Mouse (Mus musculus) stomach, embryonic 15.5 days (tissue): ENCODE results near the gene Ccn6. TPM values are rescaled to one million over a fixed set of nuclear protein-coding genes. Genes with fewer than 3 reads are reported as not detected.

ENCODE experiments used
- ATAC-seq: fragments of 200-750 bp; cut with Nextera tagmentation; 2 replicates; pipeline ENCODE4 v1.8.0; 2017; ENCODE audit warnings: low read depth, moderate number of reproducible peaks, moderate TSS enrichment; ENCODE audit not compliant: insufficient read depth, low FRiP score
- H3K27ac ChIP-seq: fragments of 300-500 bp; sonication (generic); 2 replicates; pipeline ENCODE4 v1.5.1; 2015; ENCODE audit warnings: mild to moderate bottlenecking, inconsistent platforms
- H3K27me3 ChIP-seq: fragments of 300-500 bp; sonication (generic); replicated peaks from 2 replicates; pipeline ENCODE4 v1.6.1; 2015; ENCODE audit warnings: inconsistent platforms
- H3K36me3 ChIP-seq: fragments of 300-500 bp; sonication (generic); 2 replicates; pipeline ENCODE4 v1.6.1; 2015; ENCODE audit warnings: inconsistent platforms
- H3K4me1 ChIP-seq: fragments of 300-500 bp; sonication (generic); 2 replicates; pipeline ENCODE4 v1.6.1; 2015; ENCODE audit warnings: inconsistent platforms
- H3K4me2 ChIP-seq: fragments of 300-500 bp; sonication (generic); 2 replicates; pipeline ENCODE4 v1.6.1; 2015; ENCODE audit warnings: mild to moderate bottlenecking, inconsistent platforms
- H3K4me3 ChIP-seq: fragments of 300-500 bp; sonication (generic); replicated peaks from 2 replicates; pipeline ENCODE4 v1.5.1; 2015; ENCODE audit warnings: inconsistent platforms
- H3K9ac ChIP-seq: fragments of 300-500 bp; sonication (generic); 2 replicates; pipeline ENCODE4 v1.6.1; 2015; ENCODE audit warnings: inconsistent platforms
- H3K9me3 ChIP-seq: fragments of 300-500 bp; sonication (generic); 2 replicates; pipeline ENCODE4 v1.6.1; 2016; ENCODE audit warnings: inconsistent platforms
- WGBS: fragments of 180-500 bp; shearing (Covaris S2); methylation state at CpG from one replicate; pipeline ENCODE4 v1.1.7; 2015; 5-methylcytosine and 5-hydroxymethylcytosine counted together
- polyA plus RNA-seq: library from polyadenylated mRNA; unstranded; fragments of >200 nt; fragmentation: Nextera tagmentation; extraction: Ambion mirVana; gene quantifications from 2 replicates; pipeline ENCODE4 v1.2.1, GENCODE M21; 2015

The Ccn6 gene
- polyA plus RNA-seq, 1 experiment from 2014 or later = 0.33 TPM

DNA sequence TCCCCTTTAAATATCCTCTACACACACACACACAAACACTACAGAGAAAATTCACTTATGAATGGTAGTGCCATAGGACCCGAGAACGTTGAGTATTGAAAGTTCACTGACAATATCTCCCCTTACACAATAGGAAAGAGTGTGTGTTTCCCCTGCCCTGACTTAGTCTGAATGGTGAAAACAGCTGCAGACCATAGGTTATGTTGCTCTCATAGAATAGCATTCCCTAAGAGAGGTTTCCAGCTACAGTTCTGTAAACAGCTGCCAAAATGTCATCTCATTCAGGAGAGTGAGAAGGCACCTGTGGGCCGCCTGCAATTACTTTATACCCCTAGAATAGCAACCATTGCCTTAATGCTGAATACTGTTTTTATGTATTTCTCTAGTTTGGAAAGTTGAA is 57.2 kb downstream of the Ccn6 start:
- Histone ChIP-seq H3K4me3 (no peak overlapping the region), H3K9me3 (no peaks in the 10 kb centered on the region), H3K9ac (no peak overlapping the region), H3K27ac (no peak overlapping the region), H3K4me2 (no peak overlapping the region), H3K4me1 (no peaks in the 10 kb centered on the region), H3K36me3 (peaks cover 10% of the 10 kb centered on the region; the same call in 1 of the 2 replicates), H3K27me3 (no peaks in the 10 kb centered on the region)
- WGBS = 44% methylated on average over 3 of the region's 3 CpGs
- no peak for ATAC-seq

DNA sequence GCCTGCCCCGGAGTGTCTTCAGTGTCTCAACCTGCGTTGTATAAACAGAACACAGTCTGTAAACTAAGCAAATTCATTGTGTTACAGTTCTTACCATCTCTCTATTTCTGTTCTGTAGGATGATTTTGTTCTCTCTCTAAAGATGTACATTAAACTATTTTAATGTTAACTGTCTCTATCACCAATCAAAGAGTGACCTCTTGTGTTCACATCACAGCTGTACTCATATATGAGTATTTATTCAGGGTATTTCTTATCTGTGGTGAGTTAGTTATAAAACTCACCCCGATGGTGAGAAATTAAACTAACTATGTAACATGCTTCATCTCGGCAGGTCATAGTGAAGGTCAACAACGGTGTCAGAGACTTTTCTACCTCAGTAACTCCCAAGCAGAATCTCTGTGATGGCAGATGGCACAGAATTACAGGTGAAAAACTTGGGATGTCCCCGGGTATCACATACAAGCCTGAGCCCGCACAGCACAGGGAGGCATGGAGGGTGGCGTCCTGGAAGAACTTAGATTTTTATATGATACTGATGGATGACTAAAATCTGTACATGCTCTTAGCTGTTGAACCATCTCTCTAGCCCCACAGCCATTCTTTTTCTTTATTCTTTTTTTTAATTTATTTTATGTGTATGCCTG is 58.7 kb downstream of the Ccn6 start:
- WGBS = 86% methylated on average over 8 of the region's 8 CpGs
- no peaks in the 10 kb centered on the region for H3K9me3 ChIP-seq
- no peak overlapping the region for H3K27ac ChIP-seq
- no peaks in the 10 kb centered on the region for H3K4me1 ChIP-seq
- no peak for ATAC-seq
- no peak overlapping the region for H3K4me2 ChIP-seq
- peaks cover 8% of the 10 kb centered on the region; the same call in 1 of the 2 replicates for H3K36me3 ChIP-seq
- H3K27me3 ChIP-seq = no peaks in the 10 kb centered on the region
- H3K4me3 ChIP-seq = no peak overlapping the region
- H3K9ac ChIP-seq = no peak overlapping the region

Other genes starting within 250 kb of the Ccn6 start
- gene Lama4, start 198.3 kb downstream of the Ccn6 start, polyA plus RNA-seq = 52.5 and 61.1 TPM in 2 replicates
- gene Fam229b, start 29.9 kb downstream of the Ccn6 start, polyA plus RNA-seq = 8.7 and 8.8 TPM in 2 replicates
- 14.7 and 14.8 TPM in 2 replicates for gene Tube1, start 29.8 kb downstream of the Ccn6 start, polyA plus RNA-seq
- gene Fyn, start 205.1 kb upstream of the Ccn6 start, polyA plus RNA-seq = 22.1 and 27.7 TPM in 2 replicates